ENCODE assay signal across 8 mouse cellular contexts in genomic region chr1:128243996-128244726, GRCm38 (mm10). TPM values are rescaled to one million over a fixed set of nuclear protein-coding genes. Genes with fewer than 3 reads are reported as not detected.
DNase-seq lines count a peak whose midpoint lies in the region; ATAC-seq and TF ChIP-seq lines count a peak whose summit lies in the region.

No protein-coding gene starts in this region.

- H3K9me3 ChIP-seq in megakaryocyte, embryonic 14.5 days, result no peaks in the 10 kb centered on the region

- H3K27me3 ChIP-seq in megakaryocyte, embryonic 14.5 days (replicated peaks), result no peaks in the 10 kb centered on the region

- TF ChIP-seq POLR2A in cortical plate, adult 2 months (IDR thresholded peaks at IDR 0.05; ENCODE audit: extremely low read depth, insufficient read depth, low read length), result peak; percentile 48; the same call in 1 of the 2 replicates

- TF ChIP-seq CTCF in cortical plate, adult 2 months (IDR thresholded peaks at IDR 0.05; ENCODE audit: extremely low read depth, insufficient read depth, low read length), result no peak

- peak overlapping the region; percentile 64 for H3K4me3 ChIP-seq in cortical plate, adult 2 months (ENCODE audit: insufficient read depth, low read length)
- H3K4me3 ChIP-seq in megakaryocyte, embryonic 14.5 days (replicated peaks), result peak overlapping the region; percentile 99

- H3K27ac ChIP-seq in cortical plate, adult 2 months (ENCODE audit: insufficient read depth, low read length), result peak overlapping the region; percentile 46

- H3K36me3 ChIP-seq in megakaryocyte, embryonic 14.5 days (replicated peaks; ENCODE audit: low read length), result peaks cover 21% of the 10 kb centered on the region

- ATAC-seq in activated CD4-positive, CD25-positive, alpha-beta regulatory T cell, adult 4 months, result peak; percentile 94

- DNase-seq in gastrocnemius, adult 8-10 months (ENCODE audit: low spot score in 2 of 2), result peak; percentile 94 to 98
- DNase-seq in hindlimb bud, embryonic 11.5 days (ENCODE audit: extremely low spot score, low read depth, low spot score), result peak; percentile 91
- peak; percentile 89 to 97 for DNase-seq in left cerebral cortex, adult 8-10 months (ENCODE audit: low spot score in 2 of 2)
- DNase-seq in right cerebral cortex, postnatal 10 days (ENCODE audit: low spot score in 2 of 2), result peak; percentile 97 to 98
- peak; percentile 89 for DNase-seq in urinary bladder, postnatal 25 days (ENCODE audit: low spot score)

- H3K4me1 ChIP-seq in cortical plate, adult 2 months (ENCODE audit: control insufficient read depth, insufficient read depth, low read length), result no peaks in the 10 kb centered on the region
- H3K4me1 ChIP-seq in megakaryocyte, embryonic 14.5 days, result peaks cover 24% of the 10 kb centered on the region

RNA-seq across cellular contexts. Expression of gene Ubxn4, which starts 0.4 kb away (rescaled TPM):
- polyA plus RNA-seq in activated CD4-positive, CD25-positive, alpha-beta regulatory T cell, adult 4 months (2017; shearing (Covaris generic)), result 10 to 100 TPM; 43.7 to 59.3 TPM
- 38.2 and 40.5 TPM in 2 replicates for polyA plus RNA-seq in cortical plate, adult 2 months (2012; rRNA removed)
- 10 to 100 TPM; 43.3 to 46.7 (median 44.2) TPM for total RNA-seq in gastrocnemius, adult 8-10 months (2022)
- total RNA-seq in left cerebral cortex, adult 8-10 months (2022), result 10 to 100 TPM; 41.7 to 44.8 (median 44.3) TPM
- 7.9 and 26.4 TPM in 2 replicates for polyA plus RNA-seq in megakaryocyte, embryonic 14.5 days (2012; ENCODE audit: insufficient read depth, low replicate concordance)

Comparison
In these comparisons a context has a peak if more than half of its experiments do, and no peak if none do; other contexts are left out.
1. Peak in every context shown above with its lines: DNase-seq, ATAC-seq, H3K4me3 ChIP-seq and H3K27ac ChIP-seq.